Mouse (Mus musculus): Measurements from ENCODE around the gene Ulk3. TPM values are rescaled to one million over a fixed set of nuclear protein-coding genes. Genes with fewer than 3 reads are reported as not detected.

Gene Ulk3
- total RNA-seq, 2 experiments from 2014 or later, result 4.4 to 6.6 TPM

- Histone ChIP-seq H3K4me3 (no peak within 1 kb of the TSS), H3K27ac (no peak within 1 kb of the TSS)
- peak; percentile 50 for DNase-seq
- intact Hi-C loops (cut with DNase I), result no loop called here
- no peak for TF ChIP-seq CTCF (IDR thresholded peaks at IDR 0.05)
Measured at GRCm38 (mm10) chr9:57606139-57606851, 17.0 kb downstream of the Ulk3 start, which contains the start of gene Cplx3. TSS of gene Cplx3 (minus strand) at chr9:57606281.

- intact Hi-C loops (cut with DNase I), result no loop called here
Measured at GRCm38 (mm10) chr9:57609803-57610202, 20.6 kb downstream of the Ulk3 start.

GRCm38 (mm10) chr9:57610359-57610826 is 21.1 kb downstream of the Ulk3 start:
- no peak for DNase-seq
- intact Hi-C loops (cut with DNase I), result no loop called here
- no peak for TF ChIP-seq CTCF (IDR thresholded peaks at IDR 0.05)
- Histone ChIP-seq H3K27ac (no peak overlapping the region), H3K4me3 (no peak overlapping the region)

More at GRCm38 (mm10) chr9:57609803-57610202, 20.6 kb downstream of the Ulk3 start:
- no peak for DNase-seq
- no peak for TF ChIP-seq CTCF (IDR thresholded peaks at IDR 0.05)
- H3K4me3 ChIP-seq, result no peak overlapping the region
- no peak overlapping the region for H3K27ac ChIP-seq

- H3K27ac ChIP-seq, result no peak overlapping the region
- no peak for TF ChIP-seq CTCF (IDR thresholded peaks at IDR 0.05)
- no peak overlapping the region for H3K4me3 ChIP-seq
- no peak for DNase-seq
- intact Hi-C loops (cut with DNase I), result no loop called here
Measured at GRCm38 (mm10) chr9:57612587-57612986, 23.3 kb downstream of the Ulk3 start.

GRCm38 (mm10) chr9:57613975-57614374 is 24.7 kb downstream of the Ulk3 start:
- TF ChIP-seq CTCF (IDR thresholded peaks at IDR 0.05), result no peak

GRCm38 (mm10) chr9:57614786-57615185 is 25.5 kb downstream of the Ulk3 start:
- no peak for TF ChIP-seq CTCF (IDR thresholded peaks at IDR 0.05)
- intact Hi-C loops (cut with DNase I), result no loop called here
- no peak overlapping the region for H3K4me3 ChIP-seq
- H3K27ac ChIP-seq, result no peak overlapping the region
- no peak for DNase-seq

More at GRCm38 (mm10) chr9:57613975-57614374, 24.7 kb downstream of the Ulk3 start:
- Histone ChIP-seq H3K27ac (no peak overlapping the region), H3K4me3 (no peak overlapping the region)
- no peak for DNase-seq
- intact Hi-C loops (cut with DNase I), result no loop called here

- Histone ChIP-seq H3K4me3 (no peak overlapping the region), H3K27ac (no peak overlapping the region)
- DNase-seq, result no peak
- no peak for TF ChIP-seq CTCF (IDR thresholded peaks at IDR 0.05)
- intact Hi-C loops (cut with DNase I), result no loop called here
Measured at GRCm38 (mm10) chr9:57617556-57618169, 28.4 kb downstream of the Ulk3 start.

- no peak overlapping the region for H3K4me3 ChIP-seq
- DNase-seq, result no peak
- H3K27ac ChIP-seq, result no peak overlapping the region
- no peak for TF ChIP-seq CTCF (IDR thresholded peaks at IDR 0.05)
- intact Hi-C loops (cut with DNase I), result no loop called here
Measured at GRCm38 (mm10) chr9:57618854-57619253, 29.6 kb downstream of the Ulk3 start.

GRCm38 (mm10) chr9:57620674-57621073 is 31.4 kb downstream of the Ulk3 start, which contains the start of gene Lman1l:
TSS of gene Lman1l (minus strand) at chr9:57620774.
- no peak for DNase-seq
- no peak within 1 kb of the TSS for H3K4me3 ChIP-seq
- TF ChIP-seq CTCF (IDR thresholded peaks at IDR 0.05), result no peak
- intact Hi-C loops (cut with DNase I), result no loop called here
- H3K27ac ChIP-seq, result no peak within 1 kb of the TSS

- no peak for TF ChIP-seq CTCF (IDR thresholded peaks at IDR 0.05)
- DNase-seq, result no peak
- no peak overlapping the region for H3K27ac ChIP-seq
- intact Hi-C loops (cut with DNase I), result no loop called here
- no peak overlapping the region for H3K4me3 ChIP-seq
Measured at GRCm38 (mm10) chr9:57624295-57624694, 35.0 kb downstream of the Ulk3 start.

GRCm38 (mm10) chr9:57625674-57626500 is 36.6 kb downstream of the Ulk3 start:
- no peak for TF ChIP-seq CTCF (IDR thresholded peaks at IDR 0.05)
- Histone ChIP-seq H3K27ac (no peak overlapping the region), H3K4me3 (no peak overlapping the region)
- intact Hi-C loops (cut with DNase I), result no loop called here
- no peak for DNase-seq

- TF ChIP-seq CTCF (IDR thresholded peaks at IDR 0.05), result no peak
- DNase-seq, result no peak
- Histone ChIP-seq H3K4me3 (no peak overlapping the region), H3K27ac (no peak overlapping the region)
- intact Hi-C loops (cut with DNase I), result no loop called here
Measured at GRCm38 (mm10) chr9:57627191-57627590, 37.9 kb downstream of the Ulk3 start.

- H3K4me3 ChIP-seq, result no peak overlapping the region
- no peak for DNase-seq
- intact Hi-C loops (cut with DNase I), result no loop called here
- no peak overlapping the region for H3K27ac ChIP-seq
- no peak for TF ChIP-seq CTCF (IDR thresholded peaks at IDR 0.05)
Measured at GRCm38 (mm10) chr9:57627892-57628291, 38.6 kb downstream of the Ulk3 start.

Data from gastrocnemius, adult 2 months (tissue).